Mouse (Mus musculus) stomach, postnatal 0 days (tissue): ENCODE data around the gene Wfs1.

Source experiments
- CTCF ChIP-seq: IDR thresholded peaks from 2 replicates; pipeline ENCODE4 v1.5.1; 2016; ENCODE audit warnings: antibody characterized with exemption, low read depth, mild to moderate bottlenecking, moderate library complexity
- EP300 ChIP-seq: optimal IDR thresholded peaks from 2 replicates; pipeline ENCODE3; 2016; ENCODE audit warnings: antibody characterized with exemption

- TF ChIP-seq CTCF (peak; percentile 83), EP300 (no peak)
These were observed 30.2 kb downstream of the Wfs1 start for GRCm38 (mm10) chr5:36958837-36959236.
